Mouse (Mus musculus) stomach, postnatal 0 days (tissue): ENCODE measurements around the gene Gcn1l1. TPM values are rescaled to one million over a fixed set of nuclear protein-coding genes. Genes with fewer than 3 reads are reported as not detected.

ENCODE experiments used
- ATAC-seq: fragments of 200-750 bp; cut with Nextera tagmentation; 2 replicates; pipeline ENCODE4 v1.8.0; 2017; ENCODE audit not compliant: low FRiP score, low TSS enrichment
- DNase-seq: peaks from one replicate; pipeline ENCODE4 v3.0.0-alpha.2; 2016; ENCODE audit warnings: low spot score
- H3K27ac ChIP-seq: fragments of 300-500 bp; sonication (generic); replicated peaks from 2 replicates; pipeline ENCODE4 v1.5.1; 2014; ENCODE audit warnings: mild to moderate bottlenecking, control low read depth
- H3K27me3 ChIP-seq: fragments of 300-500 bp; sonication (generic); 2 replicates; pipeline ENCODE4 v1.6.1; 2014; ENCODE audit warnings: low read length; ENCODE audit not compliant: control insufficient read depth, insufficient read depth
- H3K36me3 ChIP-seq: fragments of 300-500 bp; sonication (generic); 2 replicates; pipeline ENCODE4 v1.6.1; 2014; ENCODE audit warnings: low read length, mixed read lengths; ENCODE audit not compliant: control insufficient read depth, insufficient read depth
- H3K4me1 ChIP-seq: fragments of 300-500 bp; sonication (generic); replicated peaks from 2 replicates; pipeline ENCODE4 v1.6.1; 2014; ENCODE audit warnings: antibody characterized with exemption; ENCODE audit not compliant: control insufficient read depth, insufficient read depth
- H3K4me2 ChIP-seq: fragments of 300-500 bp; sonication (generic); replicated peaks from 2 replicates; pipeline ENCODE4 v1.6.1; 2014; ENCODE audit warnings: low read depth, mild to moderate bottlenecking, control low read depth, moderate library complexity
- H3K4me3 ChIP-seq: fragments of 300-500 bp; sonication (generic); 2 replicates; pipeline ENCODE4 v1.5.1; 2014; ENCODE audit warnings: low read depth, low read length, control low read depth
- H3K9ac ChIP-seq: fragments of 300-500 bp; sonication (generic); 2 replicates; pipeline ENCODE4 v1.6.1; 2014; ENCODE audit warnings: mild to moderate bottlenecking, low read length, control low read depth, mixed read lengths
- H3K9me3 ChIP-seq: fragments of 300-500 bp; sonication (generic); 2 replicates; pipeline ENCODE4 v1.6.1; 2016; ENCODE audit warnings: low read length; ENCODE audit not compliant: control insufficient read depth
- CTCF ChIP-seq: IDR thresholded peaks from 2 replicates; pipeline ENCODE4 v1.5.1; 2016; ENCODE audit warnings: antibody characterized with exemption, low read depth, mild to moderate bottlenecking, moderate library complexity
- EP300 ChIP-seq: optimal IDR thresholded peaks from 2 replicates; pipeline ENCODE3; 2016; ENCODE audit warnings: antibody characterized with exemption
- WGBS: fragments of 180-500 bp; shearing (Covaris S2); extraction: QIAGEN DNeasy Blood & Tissue Kit; methylation state at CpG from one replicate; pipeline ENCODE4 v1.1.7; 2014; 5-methylcytosine and 5-hydroxymethylcytosine counted together
- polyA plus RNA-seq: library from polyadenylated mRNA; unstranded; fragments of >200 nt; fragmentation: Nextera tagmentation; extraction: Ambion mirVana; gene quantifications from 2 replicates; pipeline ENCODE4 v1.2.1, GENCODE M21; 2015

The Gcn1l1 gene
- polyA plus RNA-seq, 1 experiment from 2014 or later, result 11.7 TPM

- DNase-seq (peak; percentile 4), ATAC-seq (no peak)
- Histone ChIP-seq H3K9me3 (no peaks in the 10 kb centered on the region), H3K27ac (no peak overlapping the region), H3K27me3 (no peaks in the 10 kb centered on the region), H3K4me2 (no peak overlapping the region), H3K4me1 (no peaks in the 10 kb centered on the region), H3K4me3 (no peak overlapping the region), H3K36me3 (no peaks in the 10 kb centered on the region), H3K9ac (no peak overlapping the region)
- TF ChIP-seq CTCF (no peak), EP300 (no peak)
- WGBS, result 54% methylated on average over 8 of the region's 8 CpGs
Observed at GRCm38 (mm10) chr5:115666366-115667065, 101.5 kb downstream of the Gcn1l1 start.

- no peak for TF ChIP-seq CTCF
- TF ChIP-seq EP300, result no peak
- no peaks in the 10 kb centered on the region for H3K4me1 ChIP-seq
- no peak overlapping the region for H3K9ac ChIP-seq
- H3K4me2 ChIP-seq, result no peak overlapping the region
- DNase-seq, result peak; percentile 11
- H3K27me3 ChIP-seq, result no peaks in the 10 kb centered on the region
- no peak overlapping the region for H3K27ac ChIP-seq
- no peak for ATAC-seq
- H3K9me3 ChIP-seq, result no peaks in the 10 kb centered on the region
- H3K36me3 ChIP-seq, result no peaks in the 10 kb centered on the region
- 78% methylated on average over 8 of the region's 8 CpGs for WGBS
- no peak overlapping the region for H3K4me3 ChIP-seq
Observed at GRCm38 (mm10) chr5:115667210-115667609, 102.2 kb downstream of the Gcn1l1 start.

DNA sequence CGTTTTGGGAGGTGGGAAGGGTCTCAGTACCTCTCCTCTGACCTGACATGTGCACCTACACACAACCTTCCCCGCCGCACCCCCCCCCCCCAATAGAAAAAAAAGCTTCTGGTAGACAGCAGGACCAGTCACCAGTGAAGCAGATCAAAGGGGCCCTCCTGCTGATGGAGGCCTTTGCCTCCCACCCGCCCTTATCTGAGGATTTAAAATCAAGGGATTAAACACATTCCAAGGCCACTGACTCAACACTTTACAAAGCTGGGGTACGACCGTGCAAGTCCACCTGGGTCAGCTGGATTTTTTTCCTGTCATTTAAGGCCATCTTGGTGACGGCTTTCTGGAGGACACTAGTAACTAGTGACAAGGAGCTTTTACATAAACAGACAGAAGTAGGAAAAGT, 102.8 kb downstream of the Gcn1l1 start:
- DNase-seq, result peak; percentile 12
- H3K27me3 ChIP-seq, result no peaks in the 10 kb centered on the region
- H3K9me3 ChIP-seq, result no peaks in the 10 kb centered on the region
- 19% methylated on average over 7 of the region's 7 CpGs for WGBS
- TF ChIP-seq EP300 (no peak), CTCF (no peak)
- H3K36me3 ChIP-seq, result no peaks in the 10 kb centered on the region
- H3K4me3 ChIP-seq, result no peak overlapping the region
- H3K4me1 ChIP-seq, result no peaks in the 10 kb centered on the region
- H3K4me2 ChIP-seq, result no peak overlapping the region
- H3K9ac ChIP-seq, result no peak overlapping the region
- no peak overlapping the region for H3K27ac ChIP-seq
- ATAC-seq, result no peak

DNA sequence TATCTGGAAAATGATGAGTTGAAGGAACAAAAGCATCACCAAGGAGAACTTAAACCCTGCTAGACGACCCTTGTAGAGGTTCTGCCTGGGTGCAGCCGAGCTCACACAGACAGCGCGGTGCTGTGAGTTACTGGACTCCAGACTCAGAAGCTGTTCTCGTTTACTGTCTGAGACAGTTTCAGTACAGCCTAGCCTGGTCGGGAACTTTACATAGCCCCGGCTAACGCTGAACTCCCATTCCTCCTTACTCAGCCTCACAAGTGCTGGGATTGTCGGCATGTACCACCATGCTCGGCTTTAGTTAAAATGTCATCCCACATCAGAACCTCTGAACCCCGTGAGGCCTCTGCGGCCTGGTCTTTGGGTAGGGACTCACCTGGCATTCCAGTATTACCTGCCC, 103.9 kb downstream of the Gcn1l1 start:
- Histone ChIP-seq H3K4me2 (no peak overlapping the region), H3K4me3 (no peak overlapping the region), H3K27me3 (no peaks in the 10 kb centered on the region), H3K9ac (no peak overlapping the region), H3K36me3 (no peaks in the 10 kb centered on the region), H3K27ac (no peak overlapping the region), H3K9me3 (no peaks in the 10 kb centered on the region), H3K4me1 (no peaks in the 10 kb centered on the region)
- no peak for DNase-seq
- WGBS, result 83% methylated on average over 12 of the region's 12 CpGs
- no peak for ATAC-seq
- no peak for TF ChIP-seq CTCF
- no peak for TF ChIP-seq EP300

DNA sequence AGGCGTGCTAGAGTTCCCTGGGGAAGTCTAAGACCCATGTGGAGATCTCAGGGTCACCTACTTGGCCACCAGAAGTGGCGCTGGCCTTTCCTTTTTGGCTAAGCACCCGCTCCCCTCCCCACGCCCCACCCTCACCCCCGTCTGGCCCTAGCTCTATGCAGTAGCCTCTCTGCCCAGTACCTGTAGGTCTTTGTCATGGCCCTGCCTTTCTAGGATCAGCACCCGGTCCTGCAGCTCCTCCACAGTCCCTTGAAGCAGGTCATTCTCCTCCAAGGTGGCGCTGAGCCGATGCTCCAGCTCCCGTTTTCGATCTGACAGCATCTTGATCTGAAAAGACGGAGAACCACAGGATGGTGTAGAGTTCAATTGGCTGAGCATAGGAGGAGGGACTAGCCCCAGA, 104.9 kb downstream of the Gcn1l1 start:
- TF ChIP-seq EP300, result no peak
- no peak for TF ChIP-seq CTCF
- 0 out of 2 replicates have a peak, but pooled peaks have one; percentile 11 for ATAC-seq
- no peaks in the 10 kb centered on the region for H3K9me3 ChIP-seq
- H3K27me3 ChIP-seq, result no peaks in the 10 kb centered on the region
- peak overlapping the region; percentile 40 for H3K27ac ChIP-seq
- H3K36me3 ChIP-seq, result no peaks in the 10 kb centered on the region
- H3K4me1 ChIP-seq, result no peaks in the 10 kb centered on the region
- DNase-seq, result no peak
- 82% methylated on average over 11 of the region's 11 CpGs for whole genome bisulfite sequencing
- H3K4me2 ChIP-seq, result no peak overlapping the region
- H3K9ac ChIP-seq, result no peak overlapping the region
- H3K4me3 ChIP-seq, result no peak overlapping the region

GRCm38 (mm10) chr5:115670406-115670805, 105.4 kb downstream of the Gcn1l1 start:
- peak overlapping the region; percentile 69 for H3K27ac ChIP-seq
- DNase-seq, result peak; percentile 68

More at GRCm38 (mm10) chr5:115670406-115670805, 105.4 kb downstream of the Gcn1l1 start:
- 55% methylated on average over 2 of the region's 2 CpGs for WGBS
- Histone ChIP-seq H3K36me3 (no peaks in the 10 kb centered on the region), H3K4me3 (no peak overlapping the region), H3K27me3 (no peaks in the 10 kb centered on the region), H3K4me1 (no peaks in the 10 kb centered on the region), H3K4me2 (no peak overlapping the region), H3K9me3 (no peaks in the 10 kb centered on the region), H3K9ac (no peak overlapping the region)
- peak; percentile 88 for ATAC-seq
- TF ChIP-seq EP300 (no peak), CTCF (no peak)
